Mouse (Mus musculus) heart, embryonic 11.5 days (tissue): ENCODE results near the gene Lrwd1. TPM values are rescaled to one million over a fixed set of nuclear protein-coding genes. Genes with fewer than 3 reads are reported as not detected.

Experiments used
- ATAC-seq: fragments of 200-750 bp; cut with Nextera tagmentation; replicated peaks from 2 replicates; pipeline ENCODE4 v1.8.0; 2017; ENCODE audit warnings: moderate library complexity; ENCODE audit not compliant: insufficient number of reproducible peaks, low FRiP score, low TSS enrichment
- H3K27ac ChIP-seq: fragments of 300-500 bp; sonication (generic); 2 replicates; pipeline ENCODE4 v1.5.1; 2014; ENCODE audit warnings: mild to moderate bottlenecking, low read depth, low read length
- H3K27me3 ChIP-seq: fragments of 300-500 bp; sonication (generic); 2 replicates; pipeline ENCODE4 v1.6.1; 2014; ENCODE audit warnings: mild to moderate bottlenecking, low read length, mixed read lengths; ENCODE audit not compliant: control insufficient read depth, insufficient read depth
- H3K36me3 ChIP-seq: fragments of 300-500 bp; sonication (generic); 2 replicates; pipeline ENCODE4 v1.6.1; 2014; ENCODE audit warnings: mild to moderate bottlenecking, low read length, moderate library complexity, mixed read lengths; ENCODE audit not compliant: control insufficient read depth, insufficient read depth
- H3K4me1 ChIP-seq: fragments of 300-500 bp; sonication (generic); 2 replicates; pipeline ENCODE4 v1.6.1; 2014; ENCODE audit warnings: low read length; ENCODE audit not compliant: control insufficient read depth, insufficient read depth
- H3K4me2 ChIP-seq: fragments of 300-500 bp; sonication (generic); 2 replicates; pipeline ENCODE4 v1.6.1; 2014; ENCODE audit warnings: mild to moderate bottlenecking, moderate library complexity
- H3K4me3 ChIP-seq: fragments of 300-500 bp; sonication (generic); 2 replicates; pipeline ENCODE4 v1.5.1; 2014; ENCODE audit warnings: low read depth, low read length
- H3K9ac ChIP-seq: fragments of 300-500 bp; sonication (generic); 2 replicates; pipeline ENCODE4 v1.6.1; 2014; ENCODE audit warnings: mild to moderate bottlenecking, low read depth, low read length, moderate library complexity
- H3K9me3 ChIP-seq: fragments of 300-500 bp; sonication (generic); replicated peaks from 2 replicates; pipeline ENCODE4 v1.6.1; 2016; ENCODE audit warnings: low read length; ENCODE audit not compliant: control insufficient read depth
- WGBS: fragments of 180-500 bp; shearing (Covaris S2); extraction: QIAGEN DNeasy Blood & Tissue Kit; methylation state at CpG from one replicate; pipeline ENCODE4 v1.1.7; 2014; ENCODE audit not compliant: insufficient replicate concordance; 5-methylcytosine and 5-hydroxymethylcytosine counted together
- polyA plus RNA-seq: library from polyadenylated mRNA; unstranded; fragments of >200 nt; fragmentation: Nextera tagmentation; extraction: Ambion mirVana; gene quantifications from 2 replicates; pipeline ENCODE4 v1.2.1, GENCODE M21; 2014

The Lrwd1 gene
- polyA plus RNA-seq, 1 experiment from 2014 or later: 22.6 TPM

DNA sequence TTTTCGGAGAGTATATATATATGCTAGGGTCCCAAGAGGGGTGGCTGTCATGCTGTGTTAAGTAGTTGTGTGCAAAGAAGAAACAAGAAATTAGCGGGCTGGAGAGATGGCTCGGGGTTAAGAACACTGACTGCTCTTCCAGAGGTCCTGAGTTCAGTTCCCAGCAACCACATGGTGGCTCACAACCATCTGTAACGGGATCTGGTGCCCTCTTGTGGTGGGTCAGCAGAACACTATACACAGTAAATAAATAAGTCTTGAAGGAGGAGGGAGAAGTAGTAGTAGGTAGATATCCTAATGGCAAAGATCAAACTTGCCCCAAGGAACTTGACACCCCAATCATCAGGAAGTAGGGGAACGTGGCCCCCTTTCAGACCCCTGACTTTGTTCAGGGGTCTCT, 6.9 kb upstream of the Lrwd1 start:
- H3K9me3 ChIP-seq: no peaks in the 10 kb centered on the region
- WGBS: 86% methylated on average over 5 of the region's 5 CpGs
- ATAC-seq: no peak
- no peaks in the 10 kb centered on the region for H3K27me3 ChIP-seq
- no peak overlapping the region for H3K4me3 ChIP-seq
- no peak overlapping the region for H3K9ac ChIP-seq
- no peak overlapping the region for H3K4me2 ChIP-seq
- no peaks in the 10 kb centered on the region for H3K4me1 ChIP-seq
- peaks cover 19% of the 10 kb centered on the region for H3K36me3 ChIP-seq
- H3K27ac ChIP-seq: no peak overlapping the region

DNA sequence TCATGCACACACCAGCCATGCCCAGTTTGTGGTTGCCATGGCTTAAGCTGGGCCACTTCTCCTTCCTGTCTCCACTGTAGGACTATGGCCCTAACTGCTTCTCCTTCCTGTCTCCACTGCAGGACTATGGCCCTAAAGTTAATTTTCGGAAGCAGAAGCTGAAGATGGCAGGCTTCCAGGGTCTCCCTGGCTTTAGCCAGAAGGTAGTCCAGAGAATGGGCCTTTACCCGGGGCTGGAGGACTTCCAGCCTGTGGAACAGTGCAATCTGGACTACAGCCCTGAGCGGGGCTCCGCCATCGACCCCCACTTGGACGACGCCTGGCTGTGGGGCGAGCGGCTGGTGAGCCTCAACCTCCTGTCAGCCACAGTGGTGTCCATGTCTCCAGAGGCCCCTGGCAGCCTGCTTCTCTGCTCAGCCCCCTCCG, 4.2 kb upstream of the Lrwd1 start:
- WGBS: 90% methylated on average over 10 of the region's 10 CpGs
- Histone ChIP-seq H3K36me3 (peaks cover 19% of the 10 kb centered on the region), H3K4me2 (no peak overlapping the region), H3K9ac (no peak overlapping the region), H3K9me3 (no peaks in the 10 kb centered on the region), H3K27me3 (no peaks in the 10 kb centered on the region), H3K4me3 (no peak overlapping the region), H3K4me1 (peaks cover 7% of the 10 kb centered on the region), H3K27ac (no peak overlapping the region)
- no peak for ATAC-seq

DNA sequence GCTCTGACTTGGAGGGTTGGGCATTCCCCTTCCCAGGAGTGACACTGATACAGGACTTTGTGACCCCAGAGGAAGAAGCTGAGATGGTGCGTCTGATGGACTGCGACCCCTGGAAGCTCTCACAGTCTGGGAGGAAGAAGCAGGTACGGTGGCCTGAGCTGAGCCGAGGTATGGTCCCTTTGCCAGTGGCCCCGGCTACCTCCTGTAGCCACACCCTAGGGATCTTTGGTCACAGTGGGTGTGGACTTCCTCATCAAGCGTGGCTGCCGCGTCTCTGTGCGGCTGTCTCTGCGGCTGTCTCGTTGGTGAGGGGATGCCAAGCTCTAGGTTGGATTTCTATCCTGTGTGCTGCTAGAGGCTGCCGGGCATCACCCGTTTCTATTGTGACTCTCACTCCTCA, 3.5 kb upstream of the Lrwd1 start:
- H3K27me3 ChIP-seq: no peaks in the 10 kb centered on the region
- 91% methylated on average over 13 of the region's 13 CpGs for whole genome bisulfite sequencing
- H3K27ac ChIP-seq: no peak overlapping the region
- no peak overlapping the region for H3K4me3 ChIP-seq
- no peak for ATAC-seq
- H3K36me3 ChIP-seq: peaks cover 19% of the 10 kb centered on the region
- H3K9ac ChIP-seq: no peak overlapping the region
- H3K9me3 ChIP-seq: no peaks in the 10 kb centered on the region
- H3K4me1 ChIP-seq: peaks cover 7% of the 10 kb centered on the region
- H3K4me2 ChIP-seq: no peak overlapping the region

DNA sequence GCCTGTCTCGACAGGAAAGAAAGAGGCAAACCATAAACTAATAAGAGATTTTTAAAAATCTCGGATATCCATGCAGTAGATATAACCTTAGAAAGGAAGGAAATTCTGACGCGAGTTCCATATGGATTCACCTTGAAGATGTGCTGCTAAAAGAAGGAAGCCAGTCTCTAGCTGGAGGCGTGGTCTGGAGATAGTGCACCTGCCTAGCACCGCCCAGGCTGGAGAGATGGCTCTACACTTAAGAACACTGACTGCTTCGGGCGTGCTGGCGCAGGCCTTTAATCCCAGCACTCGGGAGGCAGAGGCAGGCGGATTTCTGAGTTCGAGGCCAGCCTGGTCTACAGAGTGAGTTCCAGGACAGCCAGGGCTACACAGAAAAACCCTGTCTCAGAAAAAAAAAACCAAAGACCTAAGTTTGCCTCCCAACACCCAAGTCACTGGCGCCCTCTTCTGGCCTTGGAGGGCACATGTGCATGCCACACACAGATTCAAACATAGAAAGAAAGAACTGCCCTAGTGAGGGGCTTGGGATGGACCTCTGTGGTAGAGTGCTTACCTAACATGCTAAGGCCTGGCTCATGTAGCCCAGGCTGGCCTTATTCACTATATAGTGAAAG, 1.9 kb upstream of the Lrwd1 start:
- no peak overlapping the region for H3K27ac ChIP-seq
- ATAC-seq: no peak
- no peaks in the 10 kb centered on the region for H3K9me3 ChIP-seq
- H3K4me2 ChIP-seq: no peak overlapping the region
- no peak overlapping the region for H3K4me3 ChIP-seq
- H3K4me1 ChIP-seq: peaks cover 7% of the 10 kb centered on the region
- peaks cover 19% of the 10 kb centered on the region for H3K36me3 ChIP-seq
- no peaks in the 10 kb centered on the region for H3K27me3 ChIP-seq
- no peak overlapping the region for H3K9ac ChIP-seq
- 67% methylated on average over 13 of the region's 13 CpGs for WGBS

DNA sequence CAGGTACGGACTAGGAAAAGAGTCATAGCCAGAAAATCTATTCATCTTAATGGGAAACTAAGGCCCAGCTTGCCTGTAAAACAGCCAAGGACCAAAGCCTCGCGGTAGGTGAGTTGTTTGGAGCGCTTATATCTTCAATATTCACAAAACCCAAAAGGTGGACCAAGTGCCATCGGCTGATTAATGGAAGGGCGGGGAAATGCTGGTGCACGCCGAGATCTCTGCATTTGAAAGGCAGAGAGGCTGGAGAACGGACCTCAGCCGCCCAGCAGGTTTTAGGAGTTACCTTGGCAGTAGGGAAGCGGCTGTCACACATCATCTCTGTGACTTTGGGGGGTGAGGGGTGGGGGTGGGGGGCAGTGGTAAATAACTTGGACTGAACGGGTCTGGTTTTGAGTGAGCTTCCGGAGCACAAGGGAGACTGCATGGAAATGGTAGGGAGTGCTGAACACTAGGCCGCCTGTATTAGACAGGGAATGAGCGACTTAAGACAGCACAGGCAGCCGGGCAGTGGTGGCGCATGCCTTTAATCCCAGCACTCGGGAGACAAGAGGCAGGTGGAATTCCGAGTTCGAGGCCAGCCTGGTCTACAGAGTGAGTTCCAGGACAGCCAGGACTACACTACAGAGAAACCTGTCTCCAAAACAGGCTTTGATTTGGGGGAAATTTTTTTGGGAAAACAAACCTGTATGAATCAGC, 567 bp upstream of the Lrwd1 start:
- H3K27me3 ChIP-seq: no peaks in the 10 kb centered on the region
- peaks cover 7% of the 10 kb centered on the region for H3K4me1 ChIP-seq
- no peak for ATAC-seq
- H3K9me3 ChIP-seq: no peaks in the 10 kb centered on the region
- peak overlapping the region; percentile 66 for H3K27ac ChIP-seq
- H3K4me2 ChIP-seq: peak overlapping the region; percentile 80
- peak overlapping the region; percentile 86 for H3K4me3 ChIP-seq
- peak overlapping the region; percentile 84 for H3K9ac ChIP-seq
- H3K36me3 ChIP-seq: peaks cover 19% of the 10 kb centered on the region
- WGBS: 7% methylated on average over 20 of the region's 20 CpGs

DNA sequence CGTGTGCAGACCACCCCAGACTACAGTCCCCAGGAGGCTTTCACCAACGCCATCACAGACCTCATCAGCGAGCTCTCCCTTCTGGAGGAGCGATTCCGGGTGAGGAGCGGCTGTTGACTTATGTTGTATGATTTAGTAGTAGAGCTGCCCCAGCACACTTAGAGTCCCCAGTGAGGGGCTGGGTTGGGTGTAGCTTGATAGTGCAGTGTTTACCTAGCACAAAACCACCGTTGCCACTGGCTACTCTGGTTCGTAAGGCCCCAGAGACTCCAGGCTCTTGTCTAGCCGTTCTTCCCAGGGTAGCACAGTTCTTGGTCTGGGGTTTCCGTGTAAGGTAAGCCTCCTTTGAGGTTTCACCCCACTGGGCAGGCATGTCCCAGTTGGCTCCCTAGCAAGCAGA, 13.7 kb downstream of the Lrwd1 start:
- Histone ChIP-seq H3K9ac (no peak overlapping the region), H3K4me1 (peaks cover 6% of the 10 kb centered on the region), H3K36me3 (peaks cover 27% of the 10 kb centered on the region), H3K27me3 (no peaks in the 10 kb centered on the region), H3K27ac (no peak overlapping the region), H3K9me3 (no peaks in the 10 kb centered on the region), H3K4me3 (no peak overlapping the region), H3K4me2 (no peak overlapping the region)
- WGBS: 87% methylated on average over 10 of the region's 10 CpGs
- ATAC-seq: no peak

DNA sequence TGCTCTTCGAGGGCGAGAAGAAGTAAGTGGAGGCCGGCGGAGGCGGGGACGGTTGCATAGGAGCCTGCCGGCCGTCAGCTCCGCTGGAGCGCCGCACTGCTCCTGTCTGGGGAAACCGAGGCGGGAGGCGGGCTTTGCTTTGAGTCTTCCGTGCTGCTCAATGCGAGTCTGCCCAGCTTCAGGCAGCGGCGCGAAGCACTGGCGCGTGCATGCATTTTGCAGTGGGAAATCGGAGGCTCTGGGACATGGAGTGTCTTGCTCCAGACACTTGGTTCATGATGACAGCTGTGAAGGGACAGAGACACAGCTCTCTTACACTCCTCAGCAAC, 19.1 kb downstream of the Lrwd1 start:
- Histone ChIP-seq H3K9ac (peak overlapping the region; percentile 91), H3K4me2 (peak overlapping the region; percentile 94), H3K27ac (0 out of 2 replicates have a peak overlapping the region, but pooled peaks have one; percentile 54), H3K36me3 (peaks cover 5% of the 10 kb centered on the region; the same call in 1 of the 2 replicates), H3K27me3 (no peaks in the 10 kb centered on the region), H3K4me3 (peak overlapping the region; percentile 94), H3K9me3 (no peaks in the 10 kb centered on the region), H3K4me1 (peaks cover 13% of the 10 kb centered on the region)
- 1% methylated on average over 22 of the region's 22 CpGs for WGBS
- peak; percentile 29; the same call in 1 of the 2 replicates for ATAC-seq

DNA sequence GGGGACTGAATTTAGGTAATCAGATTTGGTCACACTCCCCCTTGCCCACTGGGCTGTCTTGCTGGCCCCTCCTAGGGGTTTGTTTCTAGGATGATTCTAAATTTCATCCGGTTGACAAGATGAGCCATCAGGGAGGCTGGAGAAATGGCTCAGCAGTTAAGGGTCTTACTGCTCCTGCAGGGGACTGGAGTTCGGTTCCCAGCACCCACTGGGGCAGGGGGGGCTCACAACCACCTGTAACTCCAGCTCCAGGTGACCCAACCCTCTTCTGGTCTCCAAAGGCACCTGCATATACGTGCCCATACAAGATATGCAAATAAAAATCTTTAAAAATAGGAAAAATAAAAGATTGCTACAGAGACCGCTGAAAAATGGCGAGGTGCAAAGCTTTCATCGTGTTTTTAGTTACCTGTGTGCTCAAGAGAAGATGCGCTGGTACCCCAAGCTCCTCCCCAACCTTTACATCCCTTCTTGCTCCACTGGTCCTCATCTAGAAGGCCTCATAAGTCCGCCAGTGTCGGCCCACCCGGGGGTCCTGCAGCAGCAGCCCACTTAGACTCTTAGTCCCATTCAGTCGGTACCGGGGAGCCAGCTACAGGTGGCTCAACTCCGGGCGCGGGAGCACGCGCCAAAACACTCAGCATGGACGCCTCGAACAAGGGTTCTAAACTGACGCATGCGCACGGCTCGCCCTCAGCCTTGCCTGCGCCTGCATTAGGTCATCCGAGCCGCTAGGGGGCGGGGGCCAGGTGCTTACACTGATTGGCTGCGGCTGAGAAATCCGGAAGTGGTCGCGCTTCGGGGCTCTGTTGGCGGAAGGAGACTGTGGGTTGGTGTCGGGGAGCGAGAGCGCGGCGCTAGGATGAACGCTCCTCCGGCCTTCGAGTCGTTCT, 19.7 kb downstream of the Lrwd1 start, which contains the start of gene Polr2j:
Polr2j (plus strand) TSS at position 741 of the 893 bp plus-strand sequence.
- WGBS: 2% methylated on average over 42 of the region's 42 CpGs
- 0 out of 2 replicates have a peak within 1 kb of the TSS, but pooled peaks have one; percentile 54 for H3K27ac ChIP-seq
- peak within 1 kb of the TSS; percentile 94 for H3K4me2 ChIP-seq

More for the DNA sequence above, 19.7 kb downstream of the Lrwd1 start, which contains the start of gene Polr2j:
- peaks cover 13% of the 10 kb centered on the region for H3K4me1 ChIP-seq
- no peaks in the 10 kb centered on the region for H3K27me3 ChIP-seq
- peaks cover 5% of the 10 kb centered on the region; the same call in 1 of the 2 replicates for H3K36me3 ChIP-seq
- H3K4me3 ChIP-seq: peak within 1 kb of the TSS; percentile 94
- H3K9ac ChIP-seq: peak within 1 kb of the TSS; percentile 91
- ATAC-seq: peak; percentile 90
- H3K9me3 ChIP-seq: no peaks in the 10 kb centered on the region
